Mouse (Mus musculus): ENCODE results near the gene Cox6a2. TPM values are rescaled to one million over a fixed set of nuclear protein-coding genes. Genes with fewer than 3 reads are reported as not detected.

The Cox6a2 gene
- polyA plus RNA-seq, 1 experiment from 2014 or later: 0.88 TPM

DNA sequence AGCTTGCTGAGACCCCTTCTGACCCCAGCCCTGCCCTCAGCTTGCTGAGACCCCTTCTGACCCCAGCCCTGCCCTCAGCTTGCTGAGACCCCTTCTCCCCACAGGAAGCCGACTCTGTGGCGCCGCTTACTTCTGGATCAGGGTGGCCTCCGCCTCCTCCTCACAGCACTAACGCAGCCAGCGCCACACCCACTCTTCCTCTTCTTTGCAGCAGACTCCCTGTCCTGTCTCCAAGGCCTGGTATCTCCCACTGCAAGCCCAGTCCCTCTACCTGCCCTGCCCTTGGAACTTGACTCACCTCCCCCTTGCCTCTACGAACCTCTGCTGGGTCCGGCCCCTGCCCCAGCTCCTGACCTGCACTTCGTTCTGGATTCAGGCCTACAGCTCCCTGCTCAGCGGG lies 37.7 kb upstream of the Cox6a2 start:
- peaks cover 29% of the 10 kb centered on the region for H3K36me3 ChIP-seq

DNA sequence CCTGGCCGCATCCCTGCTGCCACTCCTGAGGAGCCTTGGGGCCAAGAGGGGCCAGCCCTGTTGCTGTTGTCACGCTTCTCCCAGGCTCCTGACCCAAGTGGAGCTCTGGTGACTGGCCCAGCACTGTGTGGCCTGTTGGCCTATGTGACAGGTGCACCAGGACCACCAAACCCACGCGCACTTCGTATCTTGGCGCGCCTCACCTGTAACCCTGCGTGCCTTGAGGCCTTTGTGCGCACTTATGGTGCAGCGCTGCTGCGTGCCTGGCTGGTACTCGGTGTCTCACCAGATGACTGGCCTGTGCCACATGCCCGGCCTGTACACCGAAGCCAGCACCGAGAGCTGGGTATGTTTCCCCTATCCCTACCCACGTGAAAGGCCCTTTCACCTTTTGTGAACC lies 36.1 kb upstream of the Cox6a2 start:
- Histone ChIP-seq H3K4me2 (replicated peaks) (no peak overlapping the region), H3K4me1 (replicated peaks) (peaks cover 14% of the 10 kb centered on the region; the same call in 1 of the 2 replicates), H3K27ac (no peak overlapping the region), H3K9ac (no peak overlapping the region), H3K9me3 (no peaks in the 10 kb centered on the region), H3K36me3 (peaks cover 29% of the 10 kb centered on the region), H3K4me3 (replicated peaks) (no peak overlapping the region), H3K27me3 (replicated peaks) (no peaks in the 10 kb centered on the region)
- ATAC-seq: no peak
- 94% methylated on average over 16 of the region's 16 CpGs for WGBS

More for the DNA sequence above, 37.7 kb upstream of the Cox6a2 start:
- Histone ChIP-seq H3K27me3 (replicated peaks) (no peaks in the 10 kb centered on the region), H3K4me1 (replicated peaks) (peaks cover 21% of the 10 kb centered on the region; the same call in 1 of the 2 replicates), H3K9me3 (no peaks in the 10 kb centered on the region), H3K4me2 (replicated peaks) (no peak overlapping the region), H3K4me3 (replicated peaks) (no peak overlapping the region), H3K27ac (no peak overlapping the region), H3K9ac (no peak overlapping the region)
- ATAC-seq: no peak
- WGBS: 60% methylated on average over 10 of the region's 10 CpGs

DNA sequence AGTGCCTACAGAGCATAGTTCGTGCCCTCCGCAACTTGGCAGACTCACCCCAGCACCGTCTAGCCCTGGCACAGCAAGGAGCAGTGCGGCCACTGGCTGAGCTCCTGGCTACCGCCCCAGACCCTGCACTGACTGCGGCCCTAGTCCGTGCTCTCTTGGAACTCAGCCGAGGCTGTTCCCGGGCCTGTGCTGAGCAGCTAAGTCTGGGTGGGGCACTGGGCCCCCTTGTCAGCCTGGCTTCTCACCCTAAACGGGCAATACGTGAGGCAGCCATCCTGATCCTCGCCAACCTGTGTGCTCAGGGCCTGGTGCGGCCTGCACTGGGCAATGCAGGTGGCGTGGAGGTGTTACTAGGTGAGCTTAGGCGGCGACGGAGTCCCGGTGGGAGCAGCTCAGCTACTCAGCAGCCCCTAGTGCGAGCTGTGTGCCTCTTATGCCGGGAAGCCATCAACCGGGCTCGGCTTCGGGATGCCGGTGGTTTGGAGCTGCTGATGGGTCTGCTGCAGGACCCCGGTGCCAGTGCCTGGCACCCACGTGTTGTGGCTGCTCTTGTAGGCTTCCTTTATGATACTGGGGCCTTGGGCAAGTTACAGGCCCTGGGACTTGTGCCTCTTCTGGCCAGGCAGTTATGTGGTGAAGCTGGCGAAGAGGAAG lies 34.1 kb upstream of the Cox6a2 start:
- 92% methylated on average over 27 of the region's 27 CpGs for WGBS
- Histone ChIP-seq H3K9me3 (no peaks in the 10 kb centered on the region), H3K4me2 (replicated peaks) (no peak overlapping the region), H3K4me1 (replicated peaks) (peaks cover 11% of the 10 kb centered on the region), H3K4me3 (replicated peaks) (no peak overlapping the region), H3K36me3 (peaks cover 29% of the 10 kb centered on the region), H3K9ac (no peak overlapping the region), H3K27ac (no peak overlapping the region), H3K27me3 (replicated peaks) (no peaks in the 10 kb centered on the region)
- no peak for ATAC-seq

DNA sequence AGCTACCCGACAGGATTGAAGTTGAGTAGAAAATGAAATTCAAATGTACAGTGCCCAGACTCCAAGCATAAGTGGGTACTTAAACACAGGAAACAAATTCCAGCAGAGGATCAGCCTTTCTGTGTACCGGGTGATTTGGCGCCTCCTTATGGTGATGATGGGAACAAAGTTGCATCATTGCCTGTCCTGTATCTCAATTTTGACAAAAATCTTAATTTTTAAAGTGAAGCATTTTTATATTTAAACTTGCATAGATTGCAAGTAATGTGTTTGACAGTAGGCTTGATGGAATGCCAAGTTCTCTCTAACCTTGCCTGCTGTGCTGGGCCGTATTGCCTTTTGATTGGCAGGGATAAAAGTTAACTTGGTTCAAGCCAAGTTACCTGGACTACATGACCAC lies 32.8 kb upstream of the Cox6a2 start:
- Histone ChIP-seq H3K4me1 (replicated peaks) (peaks cover 11% of the 10 kb centered on the region), H3K27ac (peak overlapping the region; percentile 98), H3K9ac (peak overlapping the region; percentile 31; the same call in 1 of the 2 replicates), H3K9me3 (no peaks in the 10 kb centered on the region), H3K4me3 (replicated peaks) (peak overlapping the region; percentile 75), H3K27me3 (replicated peaks) (no peaks in the 10 kb centered on the region), H3K36me3 (peaks cover 21% of the 10 kb centered on the region), H3K4me2 (replicated peaks) (peak overlapping the region; percentile 64)
- 19% methylated on average over 4 of the region's 4 CpGs for WGBS
- no peak for ATAC-seq

DNA sequence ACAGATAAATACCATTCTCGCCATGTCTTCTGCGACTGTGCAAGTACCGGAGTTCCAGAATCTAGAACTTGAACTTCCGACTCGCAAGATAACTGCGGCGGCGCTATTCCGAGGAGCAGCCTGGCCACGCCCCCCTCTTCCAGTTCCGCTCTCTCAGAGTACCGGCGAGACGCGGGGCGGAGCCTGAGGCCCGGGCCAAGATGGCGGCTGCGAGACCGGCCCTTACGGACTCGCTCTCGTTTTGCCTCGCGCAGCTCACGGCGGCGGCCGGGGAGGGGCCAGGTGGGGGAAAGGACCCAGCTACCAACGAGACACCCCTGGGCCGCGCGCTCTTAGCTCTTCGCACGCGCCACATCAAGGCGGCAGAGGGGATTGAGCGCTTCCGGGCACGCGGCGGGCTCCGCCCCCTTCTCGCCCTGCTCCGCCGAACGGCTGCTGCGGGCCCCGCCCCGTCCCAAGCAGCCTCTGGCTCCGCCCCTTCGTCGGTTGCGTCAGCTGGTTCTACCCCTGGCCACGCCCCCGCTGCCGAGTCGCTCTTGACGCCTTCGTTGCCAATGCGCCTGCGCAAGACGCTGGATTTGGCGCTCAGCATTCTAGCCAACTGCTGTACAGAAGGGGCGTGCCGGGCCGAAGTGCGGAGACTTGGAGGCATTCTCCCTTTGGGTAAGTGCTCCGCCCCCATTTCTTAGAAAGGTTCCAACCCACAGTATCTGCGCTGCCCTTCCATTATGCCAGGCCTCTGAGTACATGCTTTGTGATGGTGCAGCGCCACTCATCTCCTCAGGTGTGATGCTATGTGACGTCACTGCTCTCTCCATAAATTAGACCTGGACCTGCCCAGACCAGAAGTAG lies 32.0 kb upstream of the Cox6a2 start, which contains the start of gene 9130023H24Rik:
TSS of gene 9130023H24Rik (minus strand) at position 105 of the 852 bp plus-strand sequence.
- Histone ChIP-seq H3K4me2 (replicated peaks) (peak within 1 kb of the TSS; percentile 64), H3K27me3 (replicated peaks) (no peaks in the 10 kb centered on the region), H3K9me3 (no peaks in the 10 kb centered on the region), H3K27ac (peak within 1 kb of the TSS; percentile 98), H3K4me3 (replicated peaks) (peak within 1 kb of the TSS; percentile 75), H3K36me3 (peaks cover 19% of the 10 kb centered on the region), H3K4me1 (replicated peaks) (peaks cover 11% of the 10 kb centered on the region), H3K9ac (peak within 1 kb of the TSS; percentile 95)
- WGBS: under 1% methylated on average over 72 of the region's 72 CpGs
- peak; percentile 94 for ATAC-seq

DNA sequence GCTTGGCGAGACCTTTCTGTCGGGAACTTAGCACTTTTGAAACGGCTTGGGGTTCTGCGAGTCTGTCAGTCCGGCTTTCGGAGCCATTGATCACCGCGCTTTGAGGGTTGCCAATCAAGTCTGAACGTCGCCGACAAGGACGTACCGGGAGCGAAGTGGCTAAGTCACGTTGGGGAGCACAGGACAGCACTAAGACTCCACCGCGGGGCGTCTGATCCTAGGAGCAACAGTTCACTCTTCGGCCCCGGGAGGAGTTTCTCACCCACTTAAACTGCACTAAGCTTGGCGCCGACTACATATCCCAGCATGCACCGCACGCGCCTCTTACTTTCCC lies 31.4 kb upstream of the Cox6a2 start:
- H3K9ac ChIP-seq: peak overlapping the region; percentile 95
- H3K4me1 ChIP-seq (replicated peaks): peaks cover 11% of the 10 kb centered on the region
- ATAC-seq: no peak
- H3K4me3 ChIP-seq (replicated peaks): peak overlapping the region; percentile 75
- peak overlapping the region; percentile 98 for H3K27ac ChIP-seq
- WGBS: under 1% methylated on average over 25 of the region's 25 CpGs
- H3K27me3 ChIP-seq (replicated peaks): no peaks in the 10 kb centered on the region
- no peaks in the 10 kb centered on the region for H3K9me3 ChIP-seq
- H3K36me3 ChIP-seq: peaks cover 14% of the 10 kb centered on the region
- peak overlapping the region; percentile 64 for H3K4me2 ChIP-seq (replicated peaks)

DNA sequence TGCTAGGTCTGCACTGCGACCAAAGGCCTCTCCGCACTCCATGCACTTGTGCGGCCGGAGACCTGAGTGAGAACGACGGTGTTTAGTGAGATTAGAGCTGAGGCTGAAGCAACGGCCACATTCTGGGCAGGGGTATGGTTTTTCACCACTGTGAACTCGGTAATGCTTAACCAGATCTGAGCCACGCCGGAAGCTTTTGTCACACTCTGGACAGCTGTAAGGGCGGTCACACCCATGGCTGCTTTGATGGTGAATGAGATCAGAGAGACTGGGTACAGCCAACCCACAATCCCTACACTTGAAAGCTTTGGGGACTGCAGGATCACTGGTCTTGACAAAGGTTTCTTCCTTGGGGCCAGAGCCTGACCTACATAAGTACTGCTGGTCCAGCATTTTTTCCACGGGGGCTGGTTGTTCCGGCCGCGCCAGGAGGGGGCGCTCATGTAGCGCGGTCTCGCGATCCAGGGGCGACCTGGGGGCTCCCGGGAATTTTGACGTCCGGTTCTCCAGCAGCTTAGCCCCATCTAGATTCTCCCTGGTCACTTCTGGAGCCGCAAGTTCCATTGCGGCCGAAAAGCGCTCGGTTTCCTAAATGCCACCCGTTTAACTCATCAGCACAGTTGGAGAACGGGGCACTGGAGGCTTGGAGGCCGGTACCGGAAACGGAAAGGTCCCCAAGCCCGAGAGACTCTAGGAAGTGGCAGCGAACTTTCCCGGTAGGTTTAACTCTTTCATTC lies 30.8 kb upstream of the Cox6a2 start, which contains the start of gene Armc5:
TSS of gene Armc5 (plus strand) at position 487 of the 737 bp plus-strand sequence.
- H3K27me3 ChIP-seq (replicated peaks): no peaks in the 10 kb centered on the region
- WGBS: 24% methylated on average over 37 of the region's 37 CpGs
- H3K9me3 ChIP-seq: no peaks in the 10 kb centered on the region
- H3K36me3 ChIP-seq: peaks cover 9% of the 10 kb centered on the region
- peak; percentile 37 for ATAC-seq
- H3K4me3 ChIP-seq (replicated peaks): peak within 1 kb of the TSS; percentile 75
- peak within 1 kb of the TSS; percentile 64 for H3K4me2 ChIP-seq (replicated peaks)
- peak within 1 kb of the TSS; percentile 98 for H3K27ac ChIP-seq
- peak within 1 kb of the TSS; percentile 95 for H3K9ac ChIP-seq
- H3K4me1 ChIP-seq (replicated peaks): peaks cover 11% of the 10 kb centered on the region

DNA sequence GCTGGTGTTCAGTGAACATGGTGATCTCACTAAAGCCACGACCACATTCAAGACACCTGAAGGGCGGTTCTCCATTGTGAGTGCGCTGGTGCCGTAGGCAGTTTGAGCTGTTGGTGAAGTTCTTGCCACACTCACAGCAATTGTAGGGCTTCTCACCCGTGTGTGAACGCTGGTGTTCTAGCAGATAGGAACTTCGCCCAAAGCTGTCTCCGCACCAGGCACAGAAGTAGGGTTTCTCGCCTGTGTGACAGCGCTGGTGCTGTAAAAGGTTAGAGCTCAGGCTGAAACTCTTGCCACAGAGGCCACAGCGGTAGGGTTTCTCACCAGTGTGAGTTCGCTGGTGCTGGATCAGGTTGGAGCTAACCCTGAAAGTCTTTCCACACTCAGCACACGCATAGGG lies 30.2 kb upstream of the Cox6a2 start:
- Histone ChIP-seq H3K4me3 (replicated peaks) (no peak overlapping the region), H3K27me3 (replicated peaks) (no peaks in the 10 kb centered on the region), H3K9ac (no peak overlapping the region), H3K27ac (no peak overlapping the region), H3K36me3 (peaks cover 8% of the 10 kb centered on the region), H3K4me2 (replicated peaks) (no peak overlapping the region; the same call in 1 of the 2 replicates), H3K4me1 (replicated peaks) (peaks cover 11% of the 10 kb centered on the region), H3K9me3 (no peaks in the 10 kb centered on the region)
- ATAC-seq: no peak
- 94% methylated on average over 13 of the region's 13 CpGs for WGBS

DNA sequence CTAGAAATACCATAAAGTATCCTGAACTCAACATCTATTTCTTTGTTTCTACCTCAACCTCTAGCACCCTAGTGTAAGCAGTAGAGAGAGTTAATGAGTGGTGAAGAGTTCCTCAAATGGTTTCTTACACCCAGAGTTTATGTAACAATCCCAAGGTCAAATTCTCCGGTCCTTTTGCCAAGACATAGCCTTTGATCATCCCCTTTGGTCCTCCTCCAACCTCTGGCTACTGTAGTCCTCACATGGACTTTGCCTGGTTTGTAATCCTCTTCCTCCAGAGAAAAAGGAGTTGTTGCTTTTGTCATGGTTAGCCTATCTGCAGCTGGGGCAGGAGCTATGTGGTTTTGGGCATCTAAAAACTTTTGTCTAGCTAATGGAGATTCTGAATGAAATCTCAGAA lies 29.3 kb upstream of the Cox6a2 start:
- Histone ChIP-seq H3K9me3 (no peaks in the 10 kb centered on the region), H3K27me3 (replicated peaks) (no peaks in the 10 kb centered on the region), H3K27ac (no peak overlapping the region), H3K4me2 (replicated peaks) (no peak overlapping the region), H3K4me1 (replicated peaks) (peaks cover 11% of the 10 kb centered on the region), H3K9ac (no peak overlapping the region), H3K4me3 (replicated peaks) (no peak overlapping the region), H3K36me3 (peaks cover 5% of the 10 kb centered on the region)
- no peak for ATAC-seq
- 84% methylated on average over 1 of the region's 1 CpGs for WGBS

DNA sequence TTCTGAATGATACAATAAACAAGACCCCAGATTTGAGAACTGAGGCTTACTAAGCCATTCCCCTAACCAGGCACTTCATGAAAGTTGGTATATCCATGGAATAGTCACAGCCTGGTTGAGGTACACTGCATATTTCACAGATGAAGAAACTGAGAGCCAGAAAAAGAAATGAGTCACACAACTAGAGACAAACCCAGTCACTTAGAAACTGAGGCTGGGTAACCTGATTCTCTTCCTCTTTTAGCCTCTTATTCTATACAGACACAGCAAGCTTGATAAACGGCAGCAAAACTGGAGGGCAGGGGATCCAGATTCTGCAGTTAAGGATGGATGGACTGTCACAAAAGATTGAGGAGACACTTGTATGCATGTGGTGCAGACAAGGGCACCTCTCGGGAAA lies 28.6 kb upstream of the Cox6a2 start:
- WGBS: 87% methylated on average over 2 of the region's 2 CpGs
- no peaks in the 10 kb centered on the region for H3K36me3 ChIP-seq
- no peak overlapping the region for H3K4me2 ChIP-seq (replicated peaks)
- ATAC-seq: no peak
- H3K9ac ChIP-seq: no peak overlapping the region
- peaks cover 8% of the 10 kb centered on the region for H3K4me1 ChIP-seq (replicated peaks)
- H3K27me3 ChIP-seq (replicated peaks): no peaks in the 10 kb centered on the region
- H3K27ac ChIP-seq: no peak overlapping the region
- no peaks in the 10 kb centered on the region for H3K9me3 ChIP-seq
- H3K4me3 ChIP-seq (replicated peaks): no peak overlapping the region

DNA sequence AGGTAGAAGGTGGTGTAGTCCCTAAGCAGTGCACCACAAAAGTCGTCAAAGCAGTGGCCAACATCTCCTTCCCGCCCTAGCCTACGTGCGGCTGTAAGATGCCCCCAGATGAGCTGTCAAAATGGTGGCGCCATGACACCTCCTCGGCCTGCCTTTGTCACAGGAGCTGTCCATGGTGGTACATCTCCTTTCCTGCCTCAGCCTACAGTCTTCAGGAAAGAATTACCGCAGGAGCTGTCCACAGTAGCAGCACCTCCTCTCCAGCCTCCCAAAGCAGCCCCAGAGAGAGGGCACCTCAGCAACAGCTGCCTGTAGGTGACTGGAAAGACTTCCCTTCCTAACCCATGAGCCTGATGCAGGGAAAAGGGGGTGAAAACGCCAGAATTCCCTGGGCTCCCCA lies 25.6 kb upstream of the Cox6a2 start:
- Histone ChIP-seq H3K36me3 (no peaks in the 10 kb centered on the region), H3K4me2 (replicated peaks) (no peak overlapping the region), H3K9me3 (no peaks in the 10 kb centered on the region), H3K9ac (no peak overlapping the region), H3K4me3 (replicated peaks) (no peak overlapping the region), H3K27me3 (replicated peaks) (no peaks in the 10 kb centered on the region), H3K4me1 (replicated peaks) (peaks cover 2% of the 10 kb centered on the region), H3K27ac (no peak overlapping the region)
- ATAC-seq: no peak
- 41% methylated on average over 8 of the region's 8 CpGs for WGBS

DNA sequence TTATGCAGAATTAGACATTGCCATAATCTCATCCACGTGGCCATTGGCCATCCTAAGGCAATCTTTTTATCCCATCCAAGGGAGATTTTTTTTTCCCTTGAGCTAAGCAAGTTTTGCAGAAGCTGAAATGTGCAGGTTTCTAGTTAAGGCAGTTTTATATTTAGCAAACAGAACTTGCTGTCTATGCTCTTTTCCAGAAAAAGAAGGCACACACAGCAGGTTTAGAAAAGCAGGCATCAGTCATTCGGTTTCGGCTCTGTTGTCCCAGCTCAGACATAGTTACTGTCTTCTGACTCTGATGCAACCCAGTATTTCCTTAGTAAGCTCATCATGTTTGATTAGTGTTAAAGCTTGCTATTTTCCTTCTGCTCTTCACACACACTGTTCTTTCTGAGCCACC lies 14.7 kb upstream of the Cox6a2 start:
- no peaks in the 10 kb centered on the region for H3K27me3 ChIP-seq (replicated peaks)
- no peak overlapping the region for H3K27ac ChIP-seq
- no peak overlapping the region for H3K9ac ChIP-seq
- H3K4me1 ChIP-seq (replicated peaks): no peaks in the 10 kb centered on the region
- H3K36me3 ChIP-seq: no peaks in the 10 kb centered on the region
- 89% methylated on average over 3 of the region's 3 CpGs for WGBS
- no peak overlapping the region for H3K4me3 ChIP-seq (replicated peaks)
- no peak for ATAC-seq
- H3K9me3 ChIP-seq: no peaks in the 10 kb centered on the region
- H3K4me2 ChIP-seq (replicated peaks): no peak overlapping the region
